Mouse (Mus musculus): ENCODE data around the gene Ttc21a.

DNA sequence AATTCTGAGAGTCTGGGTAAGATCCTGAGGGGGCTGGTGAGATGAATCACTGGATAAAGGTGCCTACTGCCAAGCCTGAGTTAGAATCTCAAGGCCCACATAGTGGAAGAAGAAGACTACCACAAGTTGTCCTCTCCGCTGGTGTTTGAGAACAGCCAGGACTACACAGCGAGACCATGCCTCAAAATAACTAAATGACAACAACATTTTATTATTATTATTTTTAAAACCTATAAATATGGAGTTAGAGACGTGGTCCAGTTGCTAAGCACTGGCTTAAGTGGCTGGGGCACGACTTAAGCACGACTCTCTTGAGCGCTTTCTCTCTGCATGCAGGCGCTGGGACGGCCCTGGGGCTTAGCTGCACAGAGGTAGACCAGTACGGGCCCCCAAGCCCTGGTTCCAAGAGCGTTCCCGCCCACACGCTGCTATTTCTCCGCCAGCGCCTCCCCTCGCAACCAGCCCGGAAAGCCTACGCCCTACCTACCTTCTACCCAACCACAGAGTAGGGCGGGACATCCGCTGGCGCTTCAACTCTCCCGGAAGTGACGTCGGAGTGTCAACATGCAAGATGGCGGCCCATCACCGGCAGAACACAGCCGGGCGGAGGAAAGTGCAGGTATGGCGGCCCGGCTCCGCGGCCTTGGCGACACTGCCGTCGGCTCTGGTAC, 42.9 kb upstream of the Ttc21a start, which contains the start of gene Wdr48:
- peak; percentile 77 for TF ChIP-seq HCFC1 (IDR thresholded peaks at IDR 0.05; ENCODE audit: borderline replicate concordance, insufficient read depth, low read length)
- no peak for TF ChIP-seq ZNF384 (IDR thresholded peaks at IDR 0.05; ENCODE audit: low read depth, low read length)
- no peak for TF ChIP-seq MAFK (IDR thresholded peaks at IDR 0.05; ENCODE audit: insufficient read depth, low read depth, low read length)
- no peak for TF ChIP-seq ZC3H11A (IDR thresholded peaks at IDR 0.05; ENCODE audit: borderline replicate concordance, low read depth, low read length)
